Comparison of ENCODE assay signal across 19 mouse cellular contexts in the genomic region with DNA sequence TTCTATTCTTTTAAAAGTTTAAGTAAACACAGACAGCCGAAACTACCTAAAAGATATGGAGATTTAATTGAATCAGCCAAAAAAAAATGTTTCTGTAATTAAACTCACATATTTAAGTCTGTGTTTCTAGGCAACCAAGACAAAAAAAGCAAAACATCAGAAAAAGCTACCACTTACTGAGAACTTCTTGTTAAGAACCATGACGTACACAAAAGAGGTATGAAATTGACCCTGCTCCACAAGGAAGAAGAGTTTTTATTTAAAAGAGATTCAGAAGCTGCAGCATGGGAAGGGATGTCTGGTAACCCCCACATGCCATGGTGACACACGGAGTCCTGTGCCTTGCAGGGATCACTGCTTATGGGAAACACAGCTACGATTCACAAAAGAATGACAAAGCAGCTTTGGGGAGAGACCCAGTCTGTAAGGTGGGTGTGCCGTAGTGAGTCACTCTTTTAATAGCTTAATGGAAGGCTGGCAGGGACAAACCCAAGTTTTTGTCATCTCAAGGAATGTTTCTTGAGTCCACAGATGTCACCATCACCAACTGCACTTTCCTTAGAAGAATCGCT.
A peak's percentile ranks its signal among the peaks of the same experiment; 100 is the strongest.
DNase-seq lines count a peak whose midpoint lies in the region; ATAC-seq and TF ChIP-seq lines count a peak whose summit lies in the region.
"Had no signal": no experiment of that assay in that cellular context is flagged by ENCODE, and none has a peak within 500 bp of the region (broad histone marks: within the 10 kb centered on the region; RNA-seq: fewer than 3 reads in every experiment).

No protein-coding gene starts in this region.

- no peaks in the 10 kb centered on the region for H3K9me3 ChIP-seq in hindbrain, embryonic 10.5 days
- H3K9me3 ChIP-seq in hindbrain, postnatal 0 days (ENCODE audit: low read length) = no peaks in the 10 kb centered on the region
- H3K9me3 ChIP-seq in midbrain, embryonic 12.5 days = no peaks in the 10 kb centered on the region
- H3K9me3 ChIP-seq in midbrain, embryonic 16.5 days (replicated peaks; ENCODE audit: control insufficient read depth, low read length, poor library complexity, severe bottlenecking) = no peaks in the 10 kb centered on the region
- H3K9me3 ChIP-seq in heart, embryonic 10.5 days = no peaks in the 10 kb centered on the region
- H3K9me3 ChIP-seq: embryonic facial prominence, embryonic 12.5 days; heart, embryonic 15.5 days; limb, embryonic 13.5 days; liver, embryonic 15.5 days; midbrain, embryonic 10.5 days; neural tube, embryonic 12.5 days had no signal

- H3K9ac ChIP-seq in hindbrain, postnatal 0 days (replicated peaks; ENCODE audit: low read length) = no peak overlapping the region
- no peak overlapping the region for H3K9ac ChIP-seq in midbrain, embryonic 12.5 days (replicated peaks)
- H3K9ac ChIP-seq in midbrain, embryonic 16.5 days (ENCODE audit: low read depth, low read length) = no peak overlapping the region
- H3K9ac ChIP-seq: embryonic facial prominence, embryonic 12.5 days; heart, embryonic 15.5 days; hindbrain, embryonic 14.5 days; limb, embryonic 13.5 days; liver, embryonic 15.5 days; neural tube, embryonic 12.5 days had no signal

- H3K36me3 ChIP-seq in hindbrain, embryonic 10.5 days = no peaks in the 10 kb centered on the region
- no peaks in the 10 kb centered on the region for H3K36me3 ChIP-seq in hindbrain, postnatal 0 days (ENCODE audit: insufficient read depth, low read length)
- H3K36me3 ChIP-seq in midbrain, embryonic 12.5 days = no peaks in the 10 kb centered on the region
- H3K36me3 ChIP-seq in midbrain, embryonic 16.5 days (ENCODE audit: control insufficient read depth, insufficient read depth, low read length) = no peaks in the 10 kb centered on the region
- no peaks in the 10 kb centered on the region for H3K36me3 ChIP-seq in heart, embryonic 10.5 days
- H3K36me3 ChIP-seq: embryonic facial prominence, embryonic 12.5 days; heart, embryonic 15.5 days; limb, embryonic 13.5 days; liver, embryonic 15.5 days; midbrain, embryonic 10.5 days; neural tube, embryonic 12.5 days had no signal

- peaks cover 10% of the 10 kb centered on the region for H3K4me1 ChIP-seq in hindbrain, embryonic 10.5 days (replicated peaks)
- H3K4me1 ChIP-seq in hindbrain, postnatal 0 days (ENCODE audit: insufficient read depth, low read length) = no peaks in the 10 kb centered on the region
- H3K4me1 ChIP-seq in midbrain, embryonic 12.5 days = peaks cover 3% of the 10 kb centered on the region; the same call in 1 of the 2 replicates
- no peaks in the 10 kb centered on the region for H3K4me1 ChIP-seq in midbrain, embryonic 16.5 days (ENCODE audit: control insufficient read depth, insufficient read depth, low read length)
- H3K4me1 ChIP-seq in heart, embryonic 10.5 days = 0 out of 2 replicates have a peak, but pooled peaks cover 3% of the 10 kb centered on the region
- H3K4me1 ChIP-seq: heart, embryonic 15.5 days; liver, embryonic 15.5 days had no signal

- TF ChIP-seq CTCF in hindbrain, postnatal 0 days (IDR thresholded peaks at IDR 0.05; ENCODE audit: low read depth) = no peak

- ATAC-seq in hindbrain, postnatal 0 days = no peak
- peak; percentile 69; the same call in 1 of the 2 replicates for ATAC-seq in midbrain, embryonic 12.5 days (ENCODE audit: low FRiP score, low read depth)
- no peak for ATAC-seq in midbrain, embryonic 16.5 days

- peak; percentile 23 for DNase-seq in hindbrain, embryonic 10.5 days (ENCODE audit: low spot score)
- no peak for DNase-seq in hindbrain, postnatal 0 days (ENCODE audit: low spot score)
- DNase-seq in 3134 (ENCODE audit: extremely low read depth, insufficient read length, low spot score) = peak; percentile 15
- DNase-seq in Muller cell, postnatal 12 days (ENCODE audit: inconsistent ontology term) = peak; percentile 50
- DNase-seq in heart, embryonic 10.5 days (ENCODE audit: low spot score) = no peak
- DNase-seq: adrenal gland, postnatal 36 days; cerebellum, adult 9-11 months; kidney, adult 11 months; kidney, postnatal 10 days had no signal

- no peak overlapping the region for H3K4me2 ChIP-seq in hindbrain, postnatal 0 days (ENCODE audit: low read depth, low read length)
- H3K4me2 ChIP-seq in midbrain, embryonic 12.5 days (replicated peaks) = no peak overlapping the region
- no peak overlapping the region for H3K4me2 ChIP-seq in midbrain, embryonic 16.5 days (ENCODE audit: low read length)
- H3K4me2 ChIP-seq: embryonic facial prominence, embryonic 12.5 days; heart, embryonic 15.5 days; hindbrain, embryonic 14.5 days; limb, embryonic 13.5 days; liver, embryonic 15.5 days; neural tube, embryonic 12.5 days had no signal

- 42% methylated on average over 6 of the region's 6 CpGs for WGBS in hindbrain, embryonic 10.5 days
- 26% methylated on average over 6 of the region's 6 CpGs for WGBS in hindbrain, postnatal 0 days
- WGBS in midbrain, embryonic 12.5 days = 35% methylated on average over 6 of the region's 6 CpGs
- 27% methylated on average over 6 of the region's 6 CpGs for WGBS in midbrain, embryonic 16.5 days
- 80% methylated on average over 6 of the region's 6 CpGs for WGBS in heart, embryonic 10.5 days

- H3K27me3 ChIP-seq in hindbrain, embryonic 10.5 days (ENCODE audit: insufficient read depth, poor library complexity, severe bottlenecking) = no peaks in the 10 kb centered on the region
- no peaks in the 10 kb centered on the region for H3K27me3 ChIP-seq in hindbrain, postnatal 0 days (ENCODE audit: insufficient read depth, low read length)
- H3K27me3 ChIP-seq in midbrain, embryonic 12.5 days = no peaks in the 10 kb centered on the region
- no peaks in the 10 kb centered on the region for H3K27me3 ChIP-seq in midbrain, embryonic 16.5 days (ENCODE audit: control insufficient read depth, insufficient read depth, low read depth, low read length)
- no peaks in the 10 kb centered on the region for H3K27me3 ChIP-seq in heart, embryonic 10.5 days (ENCODE audit: insufficient read depth, poor library complexity, severe bottlenecking)
- H3K27me3 ChIP-seq: CH12.LX; embryonic facial prominence, embryonic 12.5 days; heart, embryonic 15.5 days; limb, embryonic 13.5 days; liver, embryonic 15.5 days; neural tube, embryonic 12.5 days had no signal

- no peak overlapping the region for H3K27ac ChIP-seq in hindbrain, embryonic 10.5 days
- no peak overlapping the region for H3K27ac ChIP-seq in hindbrain, postnatal 0 days
- no peak overlapping the region for H3K27ac ChIP-seq in midbrain, embryonic 12.5 days (replicated peaks)
- no peak overlapping the region for H3K27ac ChIP-seq in midbrain, embryonic 16.5 days (ENCODE audit: low read length)
- H3K27ac ChIP-seq in heart, embryonic 10.5 days = no peak overlapping the region
- H3K27ac ChIP-seq: embryonic facial prominence, embryonic 12.5 days; heart, embryonic 15.5 days; hindbrain, embryonic 14.5 days; limb, embryonic 13.5 days; liver, embryonic 15.5 days; midbrain, embryonic 10.5 days; neural tube, embryonic 12.5 days had no signal

- H3K4me3 ChIP-seq in hindbrain, embryonic 10.5 days = no peak overlapping the region
- no peak overlapping the region for H3K4me3 ChIP-seq in hindbrain, postnatal 0 days (ENCODE audit: low read length)
- H3K4me3 ChIP-seq in midbrain, embryonic 12.5 days = no peak overlapping the region
- H3K4me3 ChIP-seq in midbrain, embryonic 16.5 days (ENCODE audit: low read depth, low read length) = no peak overlapping the region
- H3K4me3 ChIP-seq in heart, embryonic 10.5 days = no peak overlapping the region
- H3K4me3 ChIP-seq: embryonic facial prominence, embryonic 12.5 days; heart, embryonic 15.5 days; limb, embryonic 13.5 days; liver, embryonic 15.5 days; midbrain, embryonic 10.5 days; neural tube, embryonic 12.5 days had no signal

Comparison
In these comparisons a context has a peak if more than half of its experiments do, and no peak if none do; other contexts are left out.
1. DNase-seq: peak in hindbrain, embryonic 10.5 days (single experiment), 3134 (single experiment) and Muller cell, postnatal 12 days (single experiment); none in hindbrain, postnatal 0 days (single experiment) and heart, embryonic 10.5 days (single experiment).